Mouse (Mus musculus) neural tube, embryonic 14.5 days (tissue): ENCODE measurements around the gene Dhdh. TPM values are rescaled to one million over a fixed set of nuclear protein-coding genes. Genes with fewer than 3 reads are reported as not detected.
"Not testable (repeated sequence)": the region's sequence is repeated elsewhere in the genome, so short reads cannot be mapped to it uniquely, and the experiment has no call there.

ENCODE experiments used
- ATAC-seq: fragments of 200-750 bp; cut with Nextera tagmentation; 2 replicates; pipeline ENCODE4 v1.8.0; 2017; ENCODE audit warnings: low read depth, mild to moderate bottlenecking, moderate TSS enrichment, moderate library complexity
- H3K27ac ChIP-seq: fragments of 300-500 bp; sonication (generic); 2 replicates; pipeline ENCODE4 v1.5.1; 2014; ENCODE audit warnings: low read depth, mild to moderate bottlenecking, control low read depth, low read length, moderate library complexity, mixed read lengths
- H3K27me3 ChIP-seq: fragments of 300-500 bp; sonication (generic); 2 replicates; pipeline ENCODE4 v1.6.1; 2014; ENCODE audit warnings: low read length; ENCODE audit not compliant: control insufficient read depth, insufficient read depth
- H3K36me3 ChIP-seq: fragments of 300-500 bp; sonication (generic); 2 replicates; pipeline ENCODE4 v1.6.1; 2014; ENCODE audit warnings: low read length, mixed read lengths; ENCODE audit not compliant: control insufficient read depth, insufficient read depth
- H3K4me1 ChIP-seq: fragments of 300-500 bp; sonication (generic); 2 replicates; pipeline ENCODE4 v1.6.1; 2014; ENCODE audit warnings: low read length; ENCODE audit not compliant: control insufficient read depth, insufficient read depth
- H3K4me2 ChIP-seq: fragments of 300-500 bp; sonication (generic); 2 replicates; pipeline ENCODE4 v1.6.1; 2014; ENCODE audit warnings: mild to moderate bottlenecking, low read depth, low read length, control low read depth
- H3K4me3 ChIP-seq: fragments of 300-500 bp; sonication (generic); 2 replicates; pipeline ENCODE4 v1.5.1; 2014; ENCODE audit warnings: low read depth, low read length, control low read depth, mixed read lengths
- H3K9ac ChIP-seq: fragments of 300-500 bp; sonication (generic); replicated peaks from 2 replicates; pipeline ENCODE4 v1.6.1; 2014; ENCODE audit warnings: low read depth, mild to moderate bottlenecking, control low read depth, low read length, mixed read lengths
- H3K9me3 ChIP-seq: fragments of 300-500 bp; sonication (generic); 2 replicates; pipeline ENCODE4 v1.6.1; 2016; ENCODE audit warnings: low read length; ENCODE audit not compliant: control insufficient read depth
- WGBS: fragments of 180-500 bp; shearing (Covaris S2); extraction: QIAGEN DNeasy Blood & Tissue Kit; methylation state at CpG from one replicate; pipeline ENCODE4 v1.1.7; 2014; 5-methylcytosine and 5-hydroxymethylcytosine counted together
- polyA plus RNA-seq: library from polyadenylated mRNA; unstranded; fragments of >200 nt; fragmentation: Nextera tagmentation; extraction: Ambion mirVana; gene quantifications from 2 replicates; pipeline ENCODE4 v1.2.1, GENCODE M21; 2014

Gene Dhdh
- polyA plus RNA-seq, 1 experiment from 2014 or later = 4.6 TPM

DNA sequence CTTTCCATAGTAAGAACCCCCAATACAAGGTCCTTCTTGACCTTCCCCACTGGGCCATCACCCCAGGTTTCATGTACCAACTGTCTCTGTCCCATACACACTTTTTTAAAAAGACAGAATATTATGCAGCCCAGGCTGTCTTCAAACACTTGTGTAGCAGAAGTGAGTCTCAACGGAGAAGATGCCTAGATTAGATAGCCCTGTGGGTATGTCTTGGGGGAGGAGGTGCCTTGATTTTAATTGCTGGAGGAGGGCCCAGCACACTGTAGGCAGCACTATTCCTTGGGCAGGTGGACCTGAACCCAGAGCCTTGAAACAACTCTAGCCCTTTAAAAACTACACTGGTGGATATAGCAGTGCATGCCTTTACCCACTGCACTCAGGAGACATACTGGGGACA, 6.4 kb downstream of the Dhdh start:
- Histone ChIP-seq H3K27ac (no peak overlapping the region), H3K9me3 (no peaks in the 10 kb centered on the region), H3K4me3 (no peak overlapping the region), H3K4me1 (no peaks in the 10 kb centered on the region), H3K36me3 (no peaks in the 10 kb centered on the region), H3K4me2 (no peak overlapping the region), H3K27me3 (no peaks in the 10 kb centered on the region), H3K9ac (no peak overlapping the region)
- 82% methylated on average over 1 of the region's 1 CpGs for WGBS
- ATAC-seq = no peak

DNA sequence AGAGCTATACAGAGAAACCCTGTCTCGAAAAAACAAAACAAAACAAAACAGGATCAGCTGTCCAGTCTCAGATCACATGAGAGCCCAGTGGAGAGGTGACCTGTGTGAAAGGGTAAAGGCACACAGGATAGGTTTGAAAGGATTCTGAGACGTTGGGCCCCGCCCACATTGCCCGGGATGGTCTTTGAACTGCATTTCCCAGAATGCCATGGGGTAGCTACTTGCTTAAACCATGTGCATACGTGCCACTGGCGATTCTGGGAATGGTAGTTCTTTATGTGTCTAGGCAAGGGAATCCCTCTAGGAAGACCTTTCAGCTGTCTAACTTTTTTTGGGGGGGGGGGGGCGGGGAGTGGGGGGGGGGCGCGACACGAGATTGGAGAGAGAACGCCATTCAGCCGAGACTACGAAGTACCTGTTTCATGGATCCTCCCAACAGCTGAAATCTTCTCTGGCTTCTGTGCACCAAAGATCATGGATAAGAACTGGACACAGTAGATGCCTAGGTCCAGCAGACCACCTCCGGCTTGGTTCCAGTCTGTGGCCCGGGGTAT, 7.2 kb downstream of the Dhdh start, which contains the start of gene Tulp2:
Gene Tulp2 (plus strand): TSS at position 504 of the 554 bp plus-strand sequence.
- no peaks in the 10 kb centered on the region for H3K27me3 ChIP-seq
- H3K4me2 ChIP-seq = no peak within 1 kb of the TSS
- no peak within 1 kb of the TSS for H3K4me3 ChIP-seq
- ATAC-seq = peak; percentile 91
- no peaks in the 10 kb centered on the region for H3K4me1 ChIP-seq
- no peak within 1 kb of the TSS for H3K9ac ChIP-seq
- H3K27ac ChIP-seq = no peak within 1 kb of the TSS
- H3K9me3 ChIP-seq = no peaks in the 10 kb centered on the region
- H3K36me3 ChIP-seq = no peaks in the 10 kb centered on the region
- WGBS = 54% methylated on average over 15 of the region's 15 CpGs

GRCm38 (mm10) chr7:45480310-45480709, 8.3 kb downstream of the Dhdh start:
- H3K9ac ChIP-seq, H3K27me3 ChIP-seq, H3K9me3 ChIP-seq, ATAC-seq, H3K4me3 ChIP-seq, H3K36me3 ChIP-seq, H3K4me2 ChIP-seq, H3K4me1 ChIP-seq, H3K27ac ChIP-seq: not testable (repeated sequence)
- 82% methylated on average over 3 of the region's 4 CpGs for WGBS

GRCm38 (mm10) chr7:45478774-45479173, 9.8 kb downstream of the Dhdh start:
- H3K4me1 ChIP-seq = no peaks in the 10 kb centered on the region
- no peak overlapping the region for H3K4me3 ChIP-seq
- H3K27me3 ChIP-seq = no peaks in the 10 kb centered on the region
- no peak overlapping the region for H3K9ac ChIP-seq
- no peak overlapping the region for H3K27ac ChIP-seq
- H3K9me3 ChIP-seq = no peaks in the 10 kb centered on the region
- no peaks in the 10 kb centered on the region for H3K36me3 ChIP-seq
- no peak overlapping the region for H3K4me2 ChIP-seq
- 90% methylated on average over 7 of the region's 7 CpGs for WGBS
- ATAC-seq = no peak

DNA sequence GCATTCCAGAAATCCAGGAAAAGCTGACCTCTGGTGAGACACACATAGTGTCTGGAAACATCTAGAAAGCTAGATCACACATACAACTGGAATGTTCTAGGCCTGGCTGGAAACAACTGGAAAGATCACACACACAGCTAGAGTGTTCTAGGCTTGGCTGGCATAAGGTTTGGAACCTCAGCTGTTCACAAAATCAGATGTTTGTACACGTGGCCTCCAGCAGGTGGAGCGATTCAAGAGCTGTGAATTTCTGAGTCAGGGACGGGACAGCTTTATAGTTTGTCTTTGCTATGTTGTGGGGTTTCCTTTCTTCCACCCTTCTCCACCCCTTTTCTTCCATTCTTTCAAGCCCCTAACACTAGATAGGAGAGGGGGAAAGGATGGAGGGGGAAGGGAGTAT, 11.6 kb downstream of the Dhdh start:
- WGBS = 6% methylated on average over 3 of the region's 3 CpGs
- H3K9ac ChIP-seq = no peak overlapping the region
- no peaks in the 10 kb centered on the region for H3K27me3 ChIP-seq

GRCm38 (mm10) chr7:45476453-45476852, 12.2 kb downstream of the Dhdh start:
- Histone ChIP-seq H3K27ac (no peak overlapping the region), H3K9me3 (no peaks in the 10 kb centered on the region), H3K36me3 (no peaks in the 10 kb centered on the region), H3K4me1 (no peaks in the 10 kb centered on the region), H3K27me3 (no peaks in the 10 kb centered on the region), H3K4me3 (no peak overlapping the region), H3K4me2 (no peak overlapping the region), H3K9ac (no peak overlapping the region)
- WGBS = 65% methylated on average over 1 of the region's 1 CpGs
- no peak for ATAC-seq

More for the DNA sequence above, 11.6 kb downstream of the Dhdh start:
- peak; percentile 34; the same call in 1 of the 2 replicates for ATAC-seq
- no peak overlapping the region for H3K27ac ChIP-seq
- no peak overlapping the region for H3K4me3 ChIP-seq
- no peaks in the 10 kb centered on the region for H3K9me3 ChIP-seq
- H3K4me2 ChIP-seq = no peak overlapping the region
- H3K36me3 ChIP-seq = no peaks in the 10 kb centered on the region
- H3K4me1 ChIP-seq = no peaks in the 10 kb centered on the region

DNA sequence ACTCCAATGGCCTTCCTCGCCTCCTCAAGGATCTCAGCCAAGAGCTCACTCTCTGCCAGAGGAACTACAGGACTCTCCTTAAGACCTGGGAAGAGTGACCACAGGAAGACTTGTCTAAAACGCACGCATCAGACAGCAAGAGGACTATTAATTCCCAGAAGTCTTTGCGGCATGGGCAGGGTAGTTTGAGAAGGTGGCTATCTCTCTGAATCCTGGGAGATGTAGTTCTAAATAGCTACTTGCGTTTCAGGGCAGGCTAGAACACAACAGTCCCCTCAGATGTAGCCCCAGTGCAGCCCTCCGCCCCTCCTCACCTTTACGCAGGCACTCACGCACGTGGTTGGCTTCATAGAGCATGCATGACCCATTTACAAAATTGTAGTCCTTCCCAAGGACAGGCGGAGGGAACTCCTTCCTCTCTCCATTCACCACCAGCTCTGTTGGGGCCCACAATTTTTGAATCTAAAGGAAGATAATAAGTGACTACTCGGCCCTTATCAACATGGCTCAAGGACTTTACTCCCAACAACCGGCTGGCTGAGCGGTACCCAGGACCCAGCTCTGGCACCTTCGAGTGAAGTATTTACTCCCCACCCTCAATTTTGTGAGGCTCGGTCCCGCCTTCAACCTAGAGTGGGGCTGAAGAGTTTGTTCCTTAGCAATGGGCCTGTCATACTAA, 13.2 kb downstream of the Dhdh start:
- Histone ChIP-seq H3K4me2 (peak overlapping the region; percentile 31; the same call in 1 of the 2 replicates), H3K4me3 (peak overlapping the region; percentile 1; the same call in 1 of the 2 replicates), H3K27me3 (no peaks in the 10 kb centered on the region), H3K9me3 (no peaks in the 10 kb centered on the region), H3K4me1 (no peaks in the 10 kb centered on the region), H3K27ac (no peak overlapping the region), H3K36me3 (no peaks in the 10 kb centered on the region), H3K9ac (no peak overlapping the region)
- ATAC-seq = no peak
- 74% methylated on average over 16 of the region's 16 CpGs for WGBS

- H3K4me3 ChIP-seq = no peak overlapping the region
- no peak overlapping the region for H3K27ac ChIP-seq
- no peaks in the 10 kb centered on the region for H3K27me3 ChIP-seq
- no peak overlapping the region for H3K4me2 ChIP-seq
- no peak overlapping the region for H3K9ac ChIP-seq
- H3K4me1 ChIP-seq = peaks cover 4% of the 10 kb centered on the region
- no peak for ATAC-seq
- no peaks in the 10 kb centered on the region for H3K9me3 ChIP-seq
- H3K36me3 ChIP-seq = no peaks in the 10 kb centered on the region
- 7% methylated on average over 3 of the region's 3 CpGs for WGBS
Measured at GRCm38 (mm10) chr7:45470869-45471268, 17.7 kb downstream of the Dhdh start.

GRCm38 (mm10) chr7:45467090-45467670, 21.4 kb downstream of the Dhdh start:
- peaks cover 11% of the 10 kb centered on the region; the same call in 1 of the 2 replicates for H3K36me3 ChIP-seq
- no peak for ATAC-seq
- H3K9me3 ChIP-seq = no peaks in the 10 kb centered on the region
- H3K27ac ChIP-seq = no peak overlapping the region
- no peaks in the 10 kb centered on the region for H3K27me3 ChIP-seq
- peaks cover 13% of the 10 kb centered on the region for H3K4me1 ChIP-seq
- 40% methylated on average over 7 of the region's 7 CpGs for WGBS
- peak overlapping the region; percentile 78 for H3K9ac ChIP-seq
- H3K4me3 ChIP-seq = peak overlapping the region; percentile 85
- H3K4me2 ChIP-seq = peak overlapping the region; percentile 89
